Mouse (Mus musculus) hindbrain, embryonic 16.5 days (tissue): ENCODE measurements around the gene Prss32. TPM values are rescaled to one million over a fixed set of nuclear protein-coding genes. Genes with fewer than 3 reads are reported as not detected.

Source experiments
- ATAC-seq: fragments of 200-750 bp; cut with Nextera tagmentation; 2 replicates; pipeline ENCODE4 v1.8.0; 2017; ENCODE audit warnings: moderate TSS enrichment, moderate library complexity
- H3K27ac ChIP-seq: fragments of 300-500 bp; sonication (generic); 2 replicates; pipeline ENCODE4 v1.5.1; 2014; ENCODE audit warnings: low read depth, mild to moderate bottlenecking, control low read depth, low read length, moderate library complexity
- H3K27me3 ChIP-seq: fragments of 300-500 bp; sonication (generic); replicated peaks from 2 replicates; pipeline ENCODE4 v1.6.1; 2014; ENCODE audit warnings: low read length; ENCODE audit not compliant: control insufficient read depth, insufficient read depth
- H3K36me3 ChIP-seq: fragments of 300-500 bp; sonication (generic); 2 replicates; pipeline ENCODE4 v1.6.1; 2014; ENCODE audit warnings: mild to moderate bottlenecking, low read length, moderate library complexity, mixed read lengths; ENCODE audit not compliant: control insufficient read depth, insufficient read depth
- H3K4me1 ChIP-seq: fragments of 300-500 bp; sonication (generic); 2 replicates; pipeline ENCODE4 v1.6.1; 2014; ENCODE audit warnings: low read depth, low read length; ENCODE audit not compliant: control insufficient read depth, insufficient read depth
- H3K4me2 ChIP-seq: fragments of 300-500 bp; sonication (generic); 2 replicates; pipeline ENCODE4 v1.6.1; 2014; ENCODE audit warnings: mild to moderate bottlenecking, low read length, control low read depth, moderate library complexity
- H3K4me3 ChIP-seq: fragments of 300-500 bp; sonication (generic); 2 replicates; pipeline ENCODE4 v1.5.1; 2014; ENCODE audit warnings: mild to moderate bottlenecking, low read length, control low read depth, moderate library complexity
- H3K9ac ChIP-seq: fragments of 300-500 bp; sonication (generic); 2 replicates; pipeline ENCODE4 v1.6.1; 2014; ENCODE audit warnings: low read depth, mild to moderate bottlenecking, control low read depth, low read length, moderate library complexity
- H3K9me3 ChIP-seq: fragments of 300-500 bp; sonication (generic); 2 replicates; pipeline ENCODE4 v1.6.1; 2014; ENCODE audit warnings: mild to moderate bottlenecking, low read length, moderate library complexity; ENCODE audit not compliant: control insufficient read depth
- WGBS: fragments of 180-500 bp; shearing (Covaris S2); extraction: QIAGEN DNeasy Blood & Tissue Kit; methylation state at CpG from one replicate; pipeline ENCODE4 v1.1.7; 2014; 5-methylcytosine and 5-hydroxymethylcytosine counted together
- polyA plus RNA-seq: library from polyadenylated mRNA; unstranded; fragments of >200 nt; fragmentation: Nextera tagmentation; extraction: Ambion mirVana; gene quantifications from 2 replicates; pipeline ENCODE4 v1.2.1, GENCODE M21; 2015

The Prss32 gene
- polyA plus RNA-seq, 1 experiment from 2014 or later, result not detected

DNA sequence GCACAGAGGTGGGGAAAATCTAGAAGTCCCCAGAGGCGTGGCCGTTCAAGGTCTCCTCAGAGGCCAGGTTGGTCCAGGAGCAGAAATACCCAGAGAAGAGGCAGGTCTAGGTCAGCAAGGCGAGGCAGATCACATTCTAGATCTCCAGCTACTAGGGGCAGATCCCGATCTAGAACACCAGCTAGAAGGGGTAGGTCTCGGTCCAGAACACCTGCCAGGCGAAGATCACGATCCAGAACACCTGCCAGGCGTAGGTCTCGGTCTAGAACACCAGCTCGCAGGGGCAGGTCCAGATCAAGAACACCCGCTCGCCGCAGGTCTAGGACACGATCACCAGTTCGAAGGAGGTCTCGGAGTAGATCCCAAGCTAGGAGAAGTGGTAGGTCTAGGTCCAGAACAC, 28.0 kb upstream of the Prss32 start:
- no peaks in the 10 kb centered on the region for H3K27me3 ChIP-seq
- WGBS, result 97% methylated on average over 16 of the region's 16 CpGs
- H3K27ac ChIP-seq, result no peak overlapping the region
- no peaks in the 10 kb centered on the region for H3K4me1 ChIP-seq
- H3K36me3 ChIP-seq, result peaks cover 86% of the 10 kb centered on the region
- no peak overlapping the region for H3K4me2 ChIP-seq
- ATAC-seq, result no peak
- H3K4me3 ChIP-seq, result no peak overlapping the region
- H3K9me3 ChIP-seq, result peaks cover 25% of the 10 kb centered on the region
- H3K9ac ChIP-seq, result no peak overlapping the region

DNA sequence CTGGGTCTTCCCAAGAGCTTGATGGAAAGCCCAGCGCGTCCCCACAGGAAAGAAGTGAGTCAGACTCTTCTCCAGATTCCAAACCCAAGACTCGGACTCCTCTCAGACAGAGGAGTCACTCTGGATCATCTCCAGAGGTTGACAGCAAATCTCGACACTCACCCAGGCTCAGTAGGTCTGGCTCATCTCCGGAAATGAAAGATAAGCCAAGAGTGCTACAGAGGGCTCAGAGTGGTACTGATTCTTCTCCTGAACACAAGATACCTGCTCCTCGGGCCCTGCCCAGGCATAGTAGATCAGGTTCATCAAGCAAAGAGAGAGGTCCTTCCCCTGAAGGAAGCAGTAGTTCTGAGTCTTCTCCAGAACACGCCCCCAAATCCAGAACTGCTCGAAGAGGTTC, 25.1 kb upstream of the Prss32 start:
- 97% methylated on average over 8 of the region's 8 CpGs for WGBS
- Histone ChIP-seq H3K4me3 (no peak overlapping the region), H3K36me3 (peaks cover 88% of the 10 kb centered on the region), H3K4me2 (no peak overlapping the region), H3K9me3 (peaks cover 25% of the 10 kb centered on the region), H3K9ac (no peak overlapping the region), H3K4me1 (no peaks in the 10 kb centered on the region), H3K27me3 (no peaks in the 10 kb centered on the region), H3K27ac (no peak overlapping the region)
- no peak for ATAC-seq

DNA sequence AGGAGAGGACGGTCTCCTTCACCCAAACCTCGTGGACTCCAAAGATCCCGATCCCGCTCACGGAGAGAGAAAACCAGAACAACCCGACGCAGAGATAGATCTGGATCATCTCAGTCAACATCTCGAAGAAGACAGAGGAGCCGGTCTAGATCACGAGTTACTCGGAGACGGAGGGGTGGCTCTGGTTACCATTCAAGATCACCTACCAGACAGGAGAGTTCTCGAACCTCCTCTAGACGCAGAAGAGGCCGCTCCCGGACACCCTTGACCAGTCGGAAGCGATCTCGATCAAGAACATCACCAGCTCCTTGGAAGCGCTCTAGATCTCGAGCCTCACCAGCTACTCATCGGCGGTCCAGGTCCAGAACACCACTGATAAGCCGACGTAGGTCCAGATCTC, 24.4 kb upstream of the Prss32 start:
- no peak overlapping the region for H3K4me3 ChIP-seq
- H3K27me3 ChIP-seq, result no peaks in the 10 kb centered on the region
- no peak overlapping the region for H3K9ac ChIP-seq
- peaks cover 87% of the 10 kb centered on the region for H3K36me3 ChIP-seq
- 98% methylated on average over 25 of the region's 25 CpGs for WGBS
- ATAC-seq, result no peak
- no peak overlapping the region for H3K4me2 ChIP-seq
- peaks cover 25% of the 10 kb centered on the region for H3K9me3 ChIP-seq
- H3K4me1 ChIP-seq, result no peaks in the 10 kb centered on the region
- H3K27ac ChIP-seq, result no peak overlapping the region

DNA sequence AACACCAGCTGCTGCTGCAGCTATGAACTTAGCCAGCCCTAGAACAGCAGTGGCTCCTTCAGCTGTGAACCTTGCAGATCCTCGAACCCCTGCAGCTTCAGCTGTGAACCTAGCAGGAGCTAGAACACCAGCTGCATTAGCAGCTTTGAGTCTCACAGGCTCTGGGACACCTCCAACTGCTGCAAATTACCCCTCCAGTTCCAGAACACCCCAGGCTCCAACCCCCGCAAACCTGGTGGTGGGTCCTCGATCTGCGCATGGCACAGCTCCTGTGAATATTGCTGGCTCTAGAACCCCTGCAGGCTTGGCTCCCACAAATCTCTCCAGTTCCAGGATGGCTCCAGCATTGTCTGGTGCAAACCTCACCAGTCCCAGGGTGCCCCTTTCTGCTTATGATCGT, 22.9 kb upstream of the Prss32 start:
- H3K4me2 ChIP-seq, result no peak overlapping the region
- peaks cover 87% of the 10 kb centered on the region for H3K36me3 ChIP-seq
- no peaks in the 10 kb centered on the region for H3K27me3 ChIP-seq
- H3K27ac ChIP-seq, result no peak overlapping the region
- H3K4me1 ChIP-seq, result no peaks in the 10 kb centered on the region
- 95% methylated on average over 5 of the region's 5 CpGs for WGBS
- H3K4me3 ChIP-seq, result no peak overlapping the region
- ATAC-seq, result no peak
- no peak overlapping the region for H3K9ac ChIP-seq
- peaks cover 23% of the 10 kb centered on the region for H3K9me3 ChIP-seq

DNA sequence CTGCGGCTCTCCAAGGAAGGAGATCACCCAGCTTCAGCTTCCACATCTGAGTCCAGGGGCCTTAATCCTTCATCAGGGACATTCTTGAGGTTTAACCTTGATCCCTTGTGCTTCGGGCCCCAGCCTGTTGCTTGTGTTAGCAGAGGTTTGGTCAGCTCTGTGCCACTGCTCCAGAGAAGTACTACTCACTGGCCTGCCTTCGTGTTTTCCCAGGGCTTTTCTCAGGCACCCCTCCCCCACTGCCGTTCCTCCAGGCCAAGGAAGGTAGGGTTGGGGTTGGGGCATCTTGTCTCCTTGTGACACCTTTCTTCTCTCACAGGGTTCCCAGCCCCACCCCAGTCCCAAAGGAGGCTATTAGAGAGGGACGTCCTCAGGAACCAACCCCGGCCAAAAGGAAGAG, 21.6 kb upstream of the Prss32 start:
- Histone ChIP-seq H3K4me1 (peaks cover 3% of the 10 kb centered on the region), H3K27me3 (no peaks in the 10 kb centered on the region), H3K27ac (no peak overlapping the region), H3K9ac (no peak overlapping the region), H3K4me2 (no peak overlapping the region), H3K9me3 (peaks cover 22% of the 10 kb centered on the region), H3K4me3 (no peak overlapping the region), H3K36me3 (peaks cover 78% of the 10 kb centered on the region)
- WGBS, result 80% methylated on average over 5 of the region's 6 CpGs
- ATAC-seq, result no peak

DNA sequence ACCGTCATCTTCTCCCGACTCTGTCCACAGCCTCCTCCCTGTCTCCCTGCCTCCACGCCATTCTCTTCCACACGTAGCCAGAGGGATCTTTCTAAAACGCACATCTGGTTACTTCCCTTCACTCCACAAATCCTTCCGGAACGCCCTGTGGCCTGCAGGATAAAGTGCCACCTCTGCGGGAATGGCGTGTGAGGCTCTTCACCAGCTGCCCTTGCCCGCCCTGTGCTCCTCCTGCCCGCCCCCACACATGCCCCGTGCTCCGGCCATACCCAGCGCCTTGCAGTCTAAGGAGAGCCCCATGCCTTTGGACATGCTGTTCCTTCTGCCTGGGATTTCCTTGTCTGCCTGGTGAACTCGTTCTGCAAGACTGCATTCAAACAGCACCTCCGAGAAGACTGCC, 20.6 kb upstream of the Prss32 start:
- WGBS, result 84% methylated on average over 16 of the region's 16 CpGs
- Histone ChIP-seq H3K9ac (no peak overlapping the region), H3K9me3 (peaks cover 21% of the 10 kb centered on the region), H3K4me2 (no peak overlapping the region), H3K4me3 (no peak overlapping the region), H3K27me3 (no peaks in the 10 kb centered on the region), H3K36me3 (peaks cover 69% of the 10 kb centered on the region), H3K27ac (no peak overlapping the region), H3K4me1 (peaks cover 12% of the 10 kb centered on the region)
- no peak for ATAC-seq

DNA sequence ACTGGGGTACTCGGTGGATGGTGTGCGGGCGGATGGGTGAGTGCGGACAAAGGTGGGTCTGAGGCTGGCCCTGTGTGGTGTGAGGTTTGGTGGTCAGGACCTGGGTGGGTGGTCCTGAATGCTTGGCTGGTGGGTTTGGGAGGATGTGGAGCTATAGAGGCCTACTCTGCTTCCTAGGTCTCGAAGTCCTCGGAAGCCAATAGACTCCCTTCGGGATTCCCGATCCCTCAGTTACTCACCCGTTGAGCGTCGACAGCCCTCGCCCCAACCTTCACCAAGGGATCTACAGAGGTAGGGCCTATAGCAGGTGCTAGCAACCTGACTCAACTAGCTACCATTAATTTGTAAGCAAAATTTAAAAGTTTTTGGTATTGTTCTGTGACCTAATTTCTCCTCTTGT, 20.0 kb upstream of the Prss32 start:
- Histone ChIP-seq H3K9ac (no peak overlapping the region), H3K4me3 (no peak overlapping the region), H3K4me2 (no peak overlapping the region), H3K27me3 (no peaks in the 10 kb centered on the region), H3K27ac (no peak overlapping the region), H3K4me1 (peaks cover 14% of the 10 kb centered on the region), H3K9me3 (peaks cover 15% of the 10 kb centered on the region), H3K36me3 (peaks cover 63% of the 10 kb centered on the region)
- ATAC-seq, result no peak; the same call in 1 of the 2 replicates
- WGBS, result 92% methylated on average over 12 of the region's 12 CpGs

DNA sequence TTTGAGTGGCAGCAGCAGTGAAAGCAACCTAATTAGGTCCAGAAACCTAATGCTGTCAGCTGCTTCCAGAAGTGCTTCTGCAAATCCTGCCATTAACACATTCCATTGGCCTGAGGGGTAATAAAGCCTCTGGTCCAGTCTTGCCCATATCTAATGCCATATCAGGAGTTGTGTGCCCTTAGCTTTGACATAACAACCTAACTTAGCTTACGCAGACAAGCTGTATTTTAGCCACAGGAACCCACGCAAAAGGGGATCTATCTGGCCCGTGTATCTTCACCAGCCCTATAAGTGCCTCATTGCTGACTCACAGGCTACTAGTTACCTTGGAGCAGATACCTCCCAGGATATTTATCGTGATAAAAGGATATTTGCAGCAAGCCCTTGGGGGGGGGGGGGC, 18.1 kb upstream of the Prss32 start:
- Histone ChIP-seq H3K27me3 (no peaks in the 10 kb centered on the region), H3K4me2 (no peak overlapping the region), H3K9ac (no peak overlapping the region), H3K36me3 (peaks cover 43% of the 10 kb centered on the region), H3K9me3 (no peaks in the 10 kb centered on the region), H3K4me1 (peaks cover 14% of the 10 kb centered on the region), H3K27ac (no peak overlapping the region), H3K4me3 (no peak overlapping the region)
- ATAC-seq, result no peak
- WGBS, result 87% methylated on average over 4 of the region's 4 CpGs

DNA sequence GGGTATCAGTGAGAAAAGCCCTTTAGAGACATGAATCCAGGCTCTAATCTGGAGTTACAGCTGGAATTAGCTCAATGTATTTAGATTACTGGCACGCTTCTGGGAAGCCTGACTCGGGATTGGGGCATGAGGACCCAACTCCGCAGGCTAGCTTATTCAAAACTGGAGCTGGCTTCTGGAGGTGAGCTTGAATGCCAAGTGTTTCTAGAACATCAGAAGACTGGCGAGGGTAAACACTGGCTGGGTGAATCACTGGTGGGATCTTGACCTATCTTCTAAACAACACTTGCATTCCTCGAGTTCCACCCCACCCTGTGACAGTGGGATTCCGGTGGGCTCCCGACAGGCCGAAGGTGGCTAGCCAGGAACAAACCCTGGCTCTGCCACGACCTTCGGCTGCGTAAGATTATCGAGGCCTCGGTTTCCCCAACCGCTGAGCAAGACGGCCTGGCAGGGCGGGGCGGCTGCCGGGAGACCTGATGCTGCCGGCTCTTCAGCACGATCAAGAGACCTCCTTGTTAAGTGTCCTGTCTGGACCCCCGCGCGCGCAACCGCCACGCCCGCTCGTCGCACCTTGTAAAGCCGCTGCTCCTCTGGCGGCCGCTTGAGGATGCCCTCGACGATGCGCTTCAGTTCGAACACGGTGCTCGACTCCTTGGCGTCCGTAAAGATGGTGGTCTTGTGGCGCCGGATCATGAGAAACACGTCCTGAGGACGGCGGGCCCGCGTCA, 15.2 kb upstream of the Prss32 start:
- peaks cover 5% of the 10 kb centered on the region; the same call in 1 of the 2 replicates for H3K27me3 ChIP-seq
- no peaks in the 10 kb centered on the region for H3K9me3 ChIP-seq
- peak overlapping the region; percentile 79 for H3K4me3 ChIP-seq
- peaks cover 21% of the 10 kb centered on the region for H3K36me3 ChIP-seq
- peaks cover 14% of the 10 kb centered on the region for H3K4me1 ChIP-seq
- peak overlapping the region; percentile 75 for H3K9ac ChIP-seq
- peak; percentile 77 for ATAC-seq
- peak overlapping the region; percentile 84 for H3K4me2 ChIP-seq
- 0% methylated on average over 42 of the region's 47 CpGs for WGBS
- H3K27ac ChIP-seq, result peak overlapping the region; percentile 90
